Mouse (Mus musculus) neural tube, embryonic 14.5 days (tissue): Measurements from ENCODE around the gene Rhebl1. TPM values are rescaled to one million over a fixed set of nuclear protein-coding genes. Genes with fewer than 3 reads are reported as not detected.

Source experiments
- ATAC-seq: fragments of 200-750 bp; cut with Nextera tagmentation; 2 replicates; pipeline ENCODE4 v1.8.0; 2017; ENCODE audit warnings: low read depth, mild to moderate bottlenecking, moderate TSS enrichment, moderate library complexity
- H3K27ac ChIP-seq: fragments of 300-500 bp; sonication (generic); 2 replicates; pipeline ENCODE4 v1.5.1; 2014; ENCODE audit warnings: low read depth, mild to moderate bottlenecking, control low read depth, low read length, moderate library complexity, mixed read lengths
- H3K27me3 ChIP-seq: fragments of 300-500 bp; sonication (generic); 2 replicates; pipeline ENCODE4 v1.6.1; 2014; ENCODE audit warnings: low read length; ENCODE audit not compliant: control insufficient read depth, insufficient read depth
- H3K36me3 ChIP-seq: fragments of 300-500 bp; sonication (generic); 2 replicates; pipeline ENCODE4 v1.6.1; 2014; ENCODE audit warnings: low read length, mixed read lengths; ENCODE audit not compliant: control insufficient read depth, insufficient read depth
- H3K4me1 ChIP-seq: fragments of 300-500 bp; sonication (generic); 2 replicates; pipeline ENCODE4 v1.6.1; 2014; ENCODE audit warnings: low read length; ENCODE audit not compliant: control insufficient read depth, insufficient read depth
- H3K4me2 ChIP-seq: fragments of 300-500 bp; sonication (generic); 2 replicates; pipeline ENCODE4 v1.6.1; 2014; ENCODE audit warnings: mild to moderate bottlenecking, low read depth, low read length, control low read depth
- H3K4me3 ChIP-seq: fragments of 300-500 bp; sonication (generic); 2 replicates; pipeline ENCODE4 v1.5.1; 2014; ENCODE audit warnings: low read depth, low read length, control low read depth, mixed read lengths
- H3K9ac ChIP-seq: fragments of 300-500 bp; sonication (generic); replicated peaks from 2 replicates; pipeline ENCODE4 v1.6.1; 2014; ENCODE audit warnings: low read depth, mild to moderate bottlenecking, control low read depth, low read length, mixed read lengths
- H3K9me3 ChIP-seq: fragments of 300-500 bp; sonication (generic); 2 replicates; pipeline ENCODE4 v1.6.1; 2016; ENCODE audit warnings: low read length; ENCODE audit not compliant: control insufficient read depth
- WGBS: fragments of 180-500 bp; shearing (Covaris S2); extraction: QIAGEN DNeasy Blood & Tissue Kit; methylation state at CpG from one replicate; pipeline ENCODE4 v1.1.7; 2014; 5-methylcytosine and 5-hydroxymethylcytosine counted together
- polyA plus RNA-seq: library from polyadenylated mRNA; unstranded; fragments of >200 nt; fragmentation: Nextera tagmentation; extraction: Ambion mirVana; gene quantifications from 2 replicates; pipeline ENCODE4 v1.2.1, GENCODE M21; 2014

The Rhebl1 gene
- polyA plus RNA-seq, 1 experiment from 2014 or later = 21.3 TPM

- ATAC-seq = no peak
- Histone ChIP-seq H3K9ac (no peak overlapping the region), H3K36me3 (no peaks in the 10 kb centered on the region), H3K4me2 (no peak overlapping the region), H3K27ac (no peak overlapping the region), H3K4me1 (peaks cover 14% of the 10 kb centered on the region), H3K4me3 (peak overlapping the region; percentile 12), H3K27me3 (peaks cover 59% of the 10 kb centered on the region), H3K9me3 (no peaks in the 10 kb centered on the region)
- 5% methylated on average over 10 of the region's 10 CpGs for WGBS
These were observed 3.2 kb upstream of the Rhebl1 start for GRCm38 (mm10) chr15:98897495-98897894.

- Histone ChIP-seq H3K9ac (no peak overlapping the region; the same call in 1 of the 2 replicates), H3K9me3 (no peaks in the 10 kb centered on the region), H3K27ac (no peak overlapping the region; the same call in 1 of the 2 replicates), H3K27me3 (peaks cover 64% of the 10 kb centered on the region), H3K4me3 (peak overlapping the region; percentile 8; the same call in 1 of the 2 replicates), H3K4me1 (peaks cover 14% of the 10 kb centered on the region), H3K36me3 (no peaks in the 10 kb centered on the region), H3K4me2 (peak overlapping the region; percentile 31)
- WGBS = 1% methylated on average over 38 of the region's 41 CpGs
- no peak for ATAC-seq
These were observed 1.6 kb upstream of the Rhebl1 start for GRCm38 (mm10) chr15:98895635-98896589.

- Histone ChIP-seq H3K27ac (no peak overlapping the region), H3K27me3 (peaks cover 57% of the 10 kb centered on the region), H3K36me3 (no peaks in the 10 kb centered on the region), H3K9ac (no peak overlapping the region), H3K4me1 (peaks cover 14% of the 10 kb centered on the region), H3K4me2 (peak overlapping the region; percentile 92), H3K9me3 (no peaks in the 10 kb centered on the region), H3K4me3 (peak overlapping the region; percentile 41)
- whole genome bisulfite sequencing = 2% methylated on average over 38 of the region's 38 CpGs
- no peak for ATAC-seq
These were observed 650 bp upstream of the Rhebl1 start for GRCm38 (mm10) chr15:98894746-98895634.

GRCm38 (mm10) chr15:98893036-98893435 is 1.3 kb downstream of the Rhebl1 start:
- no peak overlapping the region for H3K9ac ChIP-seq
- no peak overlapping the region for H3K27ac ChIP-seq
- no peak overlapping the region for H3K4me3 ChIP-seq
- peaks cover 14% of the 10 kb centered on the region for H3K4me1 ChIP-seq
- no peak for ATAC-seq
- peaks cover 48% of the 10 kb centered on the region for H3K27me3 ChIP-seq
- H3K36me3 ChIP-seq = no peaks in the 10 kb centered on the region
- 39% methylated on average over 4 of the region's 4 CpGs for WGBS
- H3K4me2 ChIP-seq = no peak overlapping the region
- H3K9me3 ChIP-seq = no peaks in the 10 kb centered on the region

- no peak overlapping the region for H3K4me3 ChIP-seq
- H3K4me2 ChIP-seq = no peak overlapping the region
- peaks cover 14% of the 10 kb centered on the region for H3K4me1 ChIP-seq
- no peak overlapping the region for H3K9ac ChIP-seq
- peak; percentile 72; the same call in 1 of the 2 replicates for ATAC-seq
- H3K36me3 ChIP-seq = no peaks in the 10 kb centered on the region
- no peaks in the 10 kb centered on the region for H3K9me3 ChIP-seq
- H3K27me3 ChIP-seq = peaks cover 44% of the 10 kb centered on the region
- no peak overlapping the region for H3K27ac ChIP-seq
- 44% methylated on average over 6 of the region's 6 CpGs for WGBS
These were observed 2.3 kb downstream of the Rhebl1 start for GRCm38 (mm10) chr15:98891907-98892606.

GRCm38 (mm10) chr15:98891198-98891742 is 3.1 kb downstream of the Rhebl1 start:
- no peak for ATAC-seq
- H3K27ac ChIP-seq = no peak overlapping the region
- 12% methylated on average over 19 of the region's 19 CpGs for WGBS
- H3K27me3 ChIP-seq = peaks cover 38% of the 10 kb centered on the region
- no peak overlapping the region for H3K4me2 ChIP-seq
- H3K9me3 ChIP-seq = no peaks in the 10 kb centered on the region
- H3K36me3 ChIP-seq = no peaks in the 10 kb centered on the region
- no peak overlapping the region for H3K4me3 ChIP-seq
- H3K9ac ChIP-seq = no peak overlapping the region
- peaks cover 14% of the 10 kb centered on the region for H3K4me1 ChIP-seq

- no peak overlapping the region for H3K27ac ChIP-seq
- no peaks in the 10 kb centered on the region for H3K4me1 ChIP-seq
- H3K9me3 ChIP-seq = no peaks in the 10 kb centered on the region
- 81% methylated on average over 7 of the region's 7 CpGs for WGBS
- H3K4me3 ChIP-seq = no peak overlapping the region
- H3K4me2 ChIP-seq = no peak overlapping the region
- H3K36me3 ChIP-seq = no peaks in the 10 kb centered on the region
- no peak overlapping the region for H3K9ac ChIP-seq
- ATAC-seq = no peak
- peaks cover 5% of the 10 kb centered on the region for H3K27me3 ChIP-seq
These were observed 6.8 kb downstream of the Rhebl1 start for GRCm38 (mm10) chr15:98887526-98887925.

GRCm38 (mm10) chr15:98886667-98887387 is 7.5 kb downstream of the Rhebl1 start:
- Histone ChIP-seq H3K4me1 (no peaks in the 10 kb centered on the region), H3K27me3 (peaks cover 5% of the 10 kb centered on the region)
- 68% methylated on average over 8 of the region's 8 CpGs for WGBS

More at GRCm38 (mm10) chr15:98886667-98887387, 7.5 kb downstream of the Rhebl1 start:
- no peak for ATAC-seq
- no peak overlapping the region for H3K4me3 ChIP-seq
- H3K27ac ChIP-seq = no peak overlapping the region
- H3K36me3 ChIP-seq = no peaks in the 10 kb centered on the region
- H3K4me2 ChIP-seq = no peak overlapping the region
- H3K9me3 ChIP-seq = no peaks in the 10 kb centered on the region
- H3K9ac ChIP-seq = no peak overlapping the region
